Mouse (Mus musculus): ENCODE measurements around the gene Rap1gap. TPM values are rescaled to one million over a fixed set of nuclear protein-coding genes. Genes with fewer than 3 reads are reported as not detected.

The Rap1gap gene
- total RNA-seq, 2 experiments from 2014 or later = 0.80 to 4.6 TPM

- ATAC-seq (replicated peaks; ENCODE audit: poor library complexity, severe bottlenecking) = no peak
Measured at GRCm38 (mm10) chr4:137736220-137736701, 71.7 kb downstream of the Rap1gap start.

GRCm38 (mm10) chr4:137737760-137738159 lies 73.2 kb downstream of the Rap1gap start:
- ATAC-seq (replicated peaks; ENCODE audit: poor library complexity, severe bottlenecking) = no peak

- ATAC-seq (replicated peaks; ENCODE audit: poor library complexity, severe bottlenecking) = peak; percentile 35; the same call in 1 of the 2 replicates
Measured at GRCm38 (mm10) chr4:137739151-137739923, 74.8 kb downstream of the Rap1gap start.

GRCm38 (mm10) chr4:137740350-137740749 lies 75.8 kb downstream of the Rap1gap start:
- no peak; the same call in 1 of the 2 replicates for ATAC-seq (replicated peaks; ENCODE audit: poor library complexity, severe bottlenecking)

- no peak for ATAC-seq (replicated peaks; ENCODE audit: poor library complexity, severe bottlenecking)
Measured at GRCm38 (mm10) chr4:137743791-137744190, 79.3 kb downstream of the Rap1gap start.

- ATAC-seq (replicated peaks; ENCODE audit: poor library complexity, severe bottlenecking) = no peak
Measured at GRCm38 (mm10) chr4:137744433-137744918, 80.0 kb downstream of the Rap1gap start.

- ATAC-seq (replicated peaks; ENCODE audit: poor library complexity, severe bottlenecking) = no peak
Measured at GRCm38 (mm10) chr4:137747091-137747490, 82.6 kb downstream of the Rap1gap start.

GRCm38 (mm10) chr4:137747590-137747989 lies 83.1 kb downstream of the Rap1gap start:
- no peak for ATAC-seq (replicated peaks; ENCODE audit: poor library complexity, severe bottlenecking)

- ATAC-seq (replicated peaks; ENCODE audit: poor library complexity, severe bottlenecking) = no peak
Measured at GRCm38 (mm10) chr4:137748726-137749125, 84.2 kb downstream of the Rap1gap start.

- ATAC-seq (replicated peaks; ENCODE audit: poor library complexity, severe bottlenecking) = no peak
Measured at GRCm38 (mm10) chr4:137749680-137750079, 85.2 kb downstream of the Rap1gap start.

- ATAC-seq (replicated peaks; ENCODE audit: poor library complexity, severe bottlenecking) = no peak
Measured at GRCm38 (mm10) chr4:137750121-137750520, 85.6 kb downstream of the Rap1gap start.

GRCm38 (mm10) chr4:137751310-137751709 lies 86.8 kb downstream of the Rap1gap start:
- no peak for ATAC-seq (replicated peaks; ENCODE audit: poor library complexity, severe bottlenecking)

GRCm38 (mm10) chr4:137751717-137752116 lies 87.2 kb downstream of the Rap1gap start:
- ATAC-seq (replicated peaks; ENCODE audit: poor library complexity, severe bottlenecking) = no peak

GRCm38 (mm10) chr4:137752471-137752870 lies 87.9 kb downstream of the Rap1gap start:
- no peak for ATAC-seq (replicated peaks; ENCODE audit: poor library complexity, severe bottlenecking)

GRCm38 (mm10) chr4:137753199-137753598 lies 88.7 kb downstream of the Rap1gap start:
- no peak for ATAC-seq (replicated peaks; ENCODE audit: poor library complexity, severe bottlenecking)

- ATAC-seq (replicated peaks; ENCODE audit: poor library complexity, severe bottlenecking) = no peak
Measured at GRCm38 (mm10) chr4:137754446-137754845, 89.9 kb downstream of the Rap1gap start.

- no peak for ATAC-seq (replicated peaks; ENCODE audit: poor library complexity, severe bottlenecking)
Measured at GRCm38 (mm10) chr4:137762886-137763285, 98.4 kb downstream of the Rap1gap start.

- no peak for ATAC-seq (replicated peaks; ENCODE audit: poor library complexity, severe bottlenecking)
Measured at GRCm38 (mm10) chr4:137763920-137764495, 99.5 kb downstream of the Rap1gap start.

- no peak for ATAC-seq (replicated peaks; ENCODE audit: poor library complexity, severe bottlenecking)
Measured at GRCm38 (mm10) chr4:137764621-137765020, 100.1 kb downstream of the Rap1gap start.

GRCm38 (mm10) chr4:137765554-137765971 lies 101.0 kb downstream of the Rap1gap start:
- ATAC-seq (replicated peaks; ENCODE audit: poor library complexity, severe bottlenecking) = no peak

- ATAC-seq (replicated peaks; ENCODE audit: poor library complexity, severe bottlenecking) = no peak
Measured at GRCm38 (mm10) chr4:137766365-137766764, 101.8 kb downstream of the Rap1gap start.
